Mouse (Mus musculus) skeletal muscle tissue, adult 2 months (tissue): Measurements from ENCODE around the gene Ripor2.
"Not testable (repeated sequence)": the region's sequence is repeated elsewhere in the genome, so short reads cannot be mapped to it uniquely, and the experiment has no call there.

ENCODE experiments used
- DNase-seq: peaks from one replicate; pipeline ENCODE4 v3.0.0-alpha.2; 2012; ENCODE audit warnings: low read depth, low spot score

Gene Ripor2

DNA sequence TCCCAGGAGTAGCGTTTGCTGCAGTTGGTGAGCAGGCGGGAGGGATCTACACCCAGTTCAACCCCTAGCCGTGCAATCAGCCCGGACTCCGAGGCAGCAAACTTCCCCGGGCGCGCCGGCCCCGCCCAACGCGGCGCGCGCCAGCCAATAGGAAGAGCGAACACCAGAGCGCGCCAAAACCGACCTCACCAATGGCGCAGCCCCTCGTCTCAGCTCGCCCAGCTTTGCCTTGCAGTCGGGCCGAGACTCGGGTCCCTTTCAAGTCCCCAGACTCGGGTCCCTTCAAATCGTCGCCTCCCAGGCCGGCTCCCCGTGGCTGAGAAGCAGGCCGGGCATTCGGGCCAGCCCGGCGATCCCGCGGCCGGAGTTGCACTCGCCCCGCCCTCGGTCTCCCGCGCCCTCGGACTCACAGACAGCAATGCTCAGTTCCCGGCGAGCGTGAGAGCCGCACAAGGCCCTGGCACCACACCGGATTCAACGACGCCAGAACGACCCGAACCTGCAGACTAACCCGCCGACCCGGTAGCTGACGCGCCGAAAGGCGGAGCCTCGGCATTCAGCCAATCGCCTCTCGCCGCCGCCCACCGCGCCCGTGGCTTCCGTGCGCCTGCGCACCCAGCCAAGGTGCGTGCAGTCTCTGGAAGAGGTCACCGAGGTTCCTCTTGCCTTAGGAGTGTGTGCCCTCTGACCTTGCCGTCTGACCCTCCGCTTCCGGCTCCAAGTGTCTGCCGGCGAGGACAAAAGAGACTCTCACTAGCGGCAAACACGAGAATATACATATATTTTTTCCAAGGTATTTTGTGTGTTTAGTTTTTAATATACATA, 179.6 kb downstream of the Ripor2 start, which contains the start of gene Gmnn:
Gene Gmnn (minus strand): TSS at position 521 of the 825 bp plus-strand sequence.
- DNase-seq: peak; percentile 79

DNA sequence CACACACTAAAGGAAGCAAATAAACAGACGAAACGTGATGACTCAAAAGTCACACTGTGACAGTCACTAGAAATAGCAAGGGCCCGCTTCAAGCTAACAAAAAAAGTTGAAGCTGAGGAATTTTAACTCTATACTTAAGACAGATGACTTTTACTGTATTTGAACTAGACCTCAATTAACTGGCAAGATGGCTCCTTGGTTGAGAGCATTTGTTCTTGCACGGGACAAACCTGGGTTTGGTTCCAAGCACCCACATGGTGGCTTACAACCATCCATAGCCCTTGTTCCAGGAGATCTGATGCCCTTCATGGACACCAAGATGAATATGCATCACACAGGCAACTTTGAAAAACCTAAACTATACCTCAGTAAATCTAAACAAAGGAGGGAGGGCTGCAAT, 180.3 kb downstream of the Ripor2 start:
- no peak for DNase-seq

DNA sequence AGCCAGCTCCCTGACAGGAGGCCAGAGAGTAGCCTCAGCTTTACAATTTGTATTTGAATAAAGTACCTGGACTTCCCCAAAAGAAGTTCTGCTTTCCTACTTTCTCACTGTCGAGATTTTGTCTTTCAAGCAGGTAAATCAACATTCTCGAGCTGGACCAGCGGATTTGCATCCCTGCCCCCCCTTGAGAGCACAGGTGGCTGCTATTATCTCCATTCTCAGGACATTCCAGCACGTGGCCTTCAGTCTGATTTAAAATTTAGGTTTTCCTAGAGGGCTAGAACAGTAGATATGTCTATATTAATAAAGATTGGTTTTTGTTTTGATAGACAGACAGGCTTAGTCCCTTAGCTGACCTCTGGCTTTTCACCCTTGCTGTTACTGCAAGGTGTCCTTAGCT, 185.8 kb downstream of the Ripor2 start:
- DNase-seq: not testable (repeated sequence)

DNA sequence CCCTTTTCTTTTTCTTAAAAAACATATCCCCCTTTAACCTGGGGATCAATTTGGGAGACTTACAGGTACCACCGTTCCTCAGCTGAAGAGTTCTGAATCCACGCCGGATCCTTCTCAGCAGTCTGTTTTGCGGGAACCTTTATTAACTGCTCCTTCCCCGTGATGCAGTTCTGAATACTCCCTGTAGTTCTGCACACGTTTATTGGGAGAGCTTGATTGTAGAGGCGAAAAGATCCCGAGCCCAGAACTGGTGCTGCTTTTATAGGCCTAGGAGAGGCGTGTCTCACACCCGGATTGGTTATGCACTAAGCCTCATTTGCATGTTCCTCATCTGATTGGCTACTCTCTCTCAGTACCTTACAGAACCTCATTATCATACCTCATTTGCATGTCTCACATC, 189.5 kb downstream of the Ripor2 start:
- not testable (repeated sequence) for DNase-seq

DNA sequence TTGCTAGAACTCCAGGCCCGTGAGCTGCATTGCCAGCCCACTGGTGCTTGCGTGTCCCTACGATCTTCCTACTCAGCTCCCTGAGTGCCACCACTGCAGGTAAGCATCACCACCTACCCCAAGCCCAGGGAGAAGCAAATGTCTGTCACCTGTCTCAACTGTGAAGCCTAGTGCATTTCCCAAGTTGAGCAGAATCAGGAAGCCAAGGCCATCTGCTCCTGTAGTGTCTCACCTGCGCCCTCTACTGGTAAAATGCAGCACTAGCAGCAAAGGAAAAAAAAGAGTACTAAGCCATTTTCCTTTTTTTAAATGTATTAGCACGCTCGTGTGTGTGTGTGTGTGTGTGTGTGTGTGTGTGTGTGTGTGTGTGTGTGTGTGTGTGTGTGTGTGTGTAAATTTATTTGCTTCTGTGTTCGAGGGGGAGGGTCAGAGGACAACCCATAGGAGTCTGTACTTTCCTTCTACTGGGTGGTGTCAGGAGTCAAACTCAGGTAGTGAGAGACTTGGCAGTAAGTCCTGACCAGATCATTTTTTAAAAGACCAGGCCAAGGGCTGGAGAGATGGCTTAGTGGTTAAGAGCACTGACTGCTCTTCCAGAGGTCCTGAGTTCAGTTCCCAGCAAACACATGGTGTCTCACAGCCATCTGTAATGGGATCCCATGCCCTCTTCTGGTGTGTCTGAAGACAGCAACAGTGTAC, 194.3 kb downstream of the Ripor2 start:
- DNase-seq: peak; percentile 39

DNA sequence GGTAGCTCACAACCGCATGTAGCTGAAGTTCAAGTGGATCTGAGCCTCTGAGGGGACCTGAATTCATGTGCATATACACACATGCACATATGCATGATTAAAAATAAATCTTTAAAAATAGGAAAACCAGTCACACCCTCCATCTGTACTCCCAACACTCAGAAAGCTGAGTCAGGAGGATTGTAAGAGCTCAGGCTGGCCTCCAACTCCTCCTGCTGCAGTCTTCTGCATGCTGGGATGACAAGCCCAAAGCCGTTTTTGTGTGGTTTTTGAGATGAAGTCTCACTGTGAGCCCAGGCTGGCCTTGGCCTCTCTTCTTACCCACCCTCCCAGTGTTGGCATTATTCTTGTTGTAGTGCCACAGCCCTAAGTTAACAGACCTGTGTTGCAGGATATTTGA, 196.0 kb downstream of the Ripor2 start:
- DNase-seq: no peak

DNA sequence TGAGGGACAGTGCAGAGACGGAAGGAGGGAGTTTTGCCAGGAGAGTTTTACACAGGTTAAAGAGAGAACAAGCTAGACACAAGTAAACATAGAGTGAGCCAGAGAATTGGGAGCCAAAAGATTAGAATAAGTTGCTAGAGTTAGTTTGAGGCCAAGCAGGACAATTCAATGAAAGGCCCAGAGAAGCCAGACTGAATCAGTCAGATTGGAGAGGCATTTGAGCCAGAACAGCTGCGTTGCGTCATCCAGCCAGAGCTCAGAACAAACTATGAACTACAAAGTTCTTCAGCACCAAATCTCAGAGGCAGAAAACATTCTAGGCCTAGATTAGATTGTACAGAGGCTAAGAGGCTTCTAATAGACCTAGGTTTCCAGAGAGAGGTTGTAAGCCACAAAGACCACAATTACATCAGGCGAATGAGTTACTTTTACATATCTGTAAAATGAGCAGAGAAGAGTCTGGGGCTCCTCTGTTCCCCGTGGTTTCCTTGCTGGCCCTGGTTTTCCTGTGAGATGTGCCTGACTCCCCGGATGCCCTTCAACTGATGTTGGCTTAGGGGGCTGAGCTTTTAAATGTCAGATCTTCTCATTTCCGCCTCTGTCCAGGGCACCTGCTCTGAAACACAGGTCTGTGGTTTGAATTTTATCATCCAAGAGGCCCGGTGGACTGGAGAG, 196.9 kb downstream of the Ripor2 start:
- DNase-seq: no peak

DNA sequence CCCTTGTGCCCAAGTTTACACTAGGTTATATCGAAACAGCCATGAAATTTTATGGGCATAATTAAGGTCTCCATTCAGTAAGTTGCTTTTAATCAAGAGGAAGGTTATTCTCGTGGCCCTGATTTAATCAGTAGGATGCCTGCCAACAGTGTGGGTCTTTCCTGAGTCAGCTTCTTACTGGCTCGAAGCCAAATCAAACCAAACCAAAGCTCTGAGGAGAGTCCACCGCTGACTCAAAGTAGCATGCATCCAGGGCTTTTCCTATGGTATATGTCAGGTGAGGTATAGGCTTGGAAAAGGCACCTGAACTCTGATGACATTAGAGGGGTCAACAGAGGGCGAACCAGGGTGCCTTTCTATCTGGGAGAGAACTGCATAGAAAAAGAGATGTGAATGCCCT, 199.9 kb downstream of the Ripor2 start:
- no peak for DNase-seq
